Mouse (Mus musculus): ENCODE measurements at regions not wholly inside any gene's neighbourhood (a gene's known extent, or its start where the extent isn't known, plus 50 kb on each side); places are given as distances from the start of the nearest gene placed in this dataset.

DNA sequence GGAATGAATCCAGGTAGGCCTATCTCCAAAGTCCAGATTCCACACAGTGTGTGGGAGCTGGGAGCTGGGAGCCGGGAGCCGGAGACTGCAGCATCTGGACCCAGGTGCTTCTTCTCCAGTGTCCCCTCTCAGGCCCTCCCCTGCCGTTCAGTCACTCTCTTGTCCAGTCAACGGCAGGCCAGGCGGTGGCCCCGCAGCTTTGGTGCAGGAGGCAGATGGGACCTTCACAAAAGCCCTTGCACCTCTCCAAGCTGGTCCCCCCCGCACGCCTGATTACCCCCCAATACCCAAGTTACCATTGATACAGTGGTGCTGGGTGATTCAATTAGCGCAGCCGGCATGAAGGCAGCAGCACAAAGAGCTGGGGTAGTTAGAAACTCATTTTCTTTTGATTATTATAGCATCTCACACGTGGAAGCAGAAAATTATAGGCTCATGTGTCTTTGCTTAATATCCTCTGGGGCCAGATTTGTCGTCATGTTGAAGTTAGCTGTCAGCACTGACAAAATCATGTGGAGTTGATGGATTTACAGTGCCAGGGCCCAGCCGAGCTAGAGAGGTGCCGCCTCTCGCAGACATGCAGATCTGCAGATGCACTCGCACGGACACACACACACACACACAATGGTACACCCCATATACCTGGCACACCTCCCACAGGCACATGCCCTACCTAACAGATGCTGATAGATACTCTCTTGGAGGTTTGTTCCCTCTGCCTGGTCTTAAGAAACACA is 53.6 kb upstream of the Lhx1 start:
- no peak for TF ChIP-seq CTCF (IDR thresholded peaks at IDR 0.05; ENCODE audit: borderline replicate concordance, extremely low read depth, insufficient read depth, insufficient read length)
- TF ChIP-seq POLR2A (IDR thresholded peaks at IDR 0.05; ENCODE audit: borderline replicate concordance, extremely low read depth, insufficient read depth, insufficient read length, poor library complexity, severe bottlenecking), result no peak

Data from brain, embryonic 14.5 days (tissue).